Mouse (Mus musculus): ENCODE results near the gene Ttc24.

The Ttc24 gene

DNA sequence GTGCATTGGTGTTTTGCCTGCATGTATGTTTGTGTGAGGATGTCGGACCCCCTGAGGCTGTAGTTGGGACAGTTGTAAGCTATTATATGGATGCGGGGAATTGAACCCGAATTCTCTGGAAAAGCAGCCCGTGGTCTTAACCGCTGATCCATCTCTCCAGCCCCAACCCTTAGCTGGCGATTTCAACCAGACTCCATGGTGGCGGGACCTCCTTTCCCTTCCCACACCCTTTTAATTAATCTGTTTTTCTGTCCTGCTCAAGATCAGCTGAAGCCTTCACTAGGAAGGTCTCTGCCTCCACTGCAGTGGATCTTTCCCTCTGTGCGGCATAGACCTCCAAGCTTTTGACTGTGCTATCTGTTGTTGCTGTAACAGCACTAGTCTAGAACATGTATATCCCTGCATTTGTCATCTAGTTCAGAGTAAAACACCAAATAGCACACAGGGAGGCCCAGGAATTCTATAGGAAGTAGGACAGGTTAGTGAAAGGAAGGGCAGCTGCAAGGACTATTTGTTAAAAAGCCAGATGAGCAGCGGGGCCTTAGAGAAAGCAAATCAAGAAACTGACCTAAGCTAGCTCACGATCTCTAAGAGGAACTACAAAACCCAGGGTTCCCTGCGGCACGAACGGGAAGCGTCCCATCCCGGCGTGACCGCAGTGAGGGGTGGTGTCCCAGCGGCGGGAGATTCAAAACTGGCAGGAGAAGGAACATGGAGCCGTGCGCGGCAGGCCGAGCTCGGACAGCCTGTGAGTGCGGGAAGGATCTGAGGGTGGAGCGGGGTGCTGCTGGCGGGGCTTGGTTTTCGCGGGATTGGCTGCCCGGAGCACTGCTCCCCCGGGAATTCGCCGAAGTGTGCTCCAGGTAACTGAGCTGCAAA, 3.5 kb upstream of the Ttc24 start, which contains the start of gene Iqgap3:
Iqgap3 (plus strand) TSS at position 627 of the 879 bp plus-strand sequence.
- DNase-seq (ENCODE audit: low spot score in 2 of 2): peak; percentile 81 to 87

- DNase-seq (ENCODE audit: low spot score in 2 of 2): no peak
Measured at GRCm38 (mm10) chr3:88077441-88077840, 663 bp downstream of the Ttc24 start.

- no peak for DNase-seq (ENCODE audit: low spot score in 2 of 2)
Measured at GRCm38 (mm10) chr3:88074766-88075165, 3.3 kb downstream of the Ttc24 start.

GRCm38 (mm10) chr3:88074351-88074750, 3.8 kb downstream of the Ttc24 start:
- DNase-seq (ENCODE audit: low spot score in 2 of 2): no peak

DNA sequence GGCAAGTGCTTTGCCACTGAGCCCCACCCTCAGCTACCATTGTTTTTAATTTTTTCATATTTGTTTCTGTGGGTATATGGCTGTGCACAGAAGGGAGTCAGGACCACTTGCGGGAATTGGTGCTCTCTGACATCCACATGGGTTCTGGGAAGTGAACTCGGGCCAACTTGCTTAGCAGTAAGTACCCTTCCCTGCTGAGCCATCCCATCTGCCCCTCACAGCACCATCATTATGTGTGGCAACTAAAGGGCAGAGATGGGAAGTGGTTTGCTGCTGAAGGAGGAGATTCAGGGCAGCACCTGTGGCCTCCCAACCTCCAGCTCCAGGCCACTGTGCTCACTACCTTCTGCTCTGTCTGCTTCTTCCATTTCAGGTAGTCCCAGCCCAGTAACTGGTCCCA, 4.5 kb downstream of the Ttc24 start:
- DNase-seq (ENCODE audit: low spot score in 2 of 2): no peak

DNA sequence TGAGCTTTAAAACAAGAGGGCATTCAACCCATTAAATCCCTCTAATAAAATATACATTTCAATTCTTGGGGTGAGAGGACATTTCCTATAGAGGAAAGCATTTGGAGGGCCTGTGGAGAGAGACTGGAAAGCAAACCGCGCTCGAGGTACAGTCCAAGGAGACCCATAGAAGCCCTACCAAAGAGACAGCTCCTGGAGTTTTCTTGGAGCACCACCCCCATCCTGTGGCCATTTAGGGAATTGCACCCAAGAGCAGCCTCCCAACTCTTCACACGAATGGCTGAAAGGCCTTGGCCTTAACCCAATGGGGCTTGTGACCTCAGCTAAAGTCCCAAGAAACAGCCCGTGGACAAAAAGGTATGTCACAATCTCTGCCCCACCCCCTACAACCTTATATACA, 6.3 kb downstream of the Ttc24 start:
- peak; percentile 67 to 83 for DNase-seq (ENCODE audit: low spot score in 2 of 2)

GRCm38 (mm10) chr3:88068386-88068785, 9.7 kb downstream of the Ttc24 start:
- DNase-seq (ENCODE audit: low spot score in 2 of 2): no peak

GRCm38 (mm10) chr3:88057902-88058696, 20.0 kb downstream of the Ttc24 start, which contains the start of gene Naxe:
TSS of gene Naxe (minus strand) at chr3:88058495.
- peak; percentile 73 to 81 for DNase-seq (ENCODE audit: low spot score in 2 of 2)

GRCm38 (mm10) chr3:88057030-88057429, 21.1 kb downstream of the Ttc24 start:
- DNase-seq (ENCODE audit: low spot score in 2 of 2): no peak

- no peak for DNase-seq (ENCODE audit: low spot score in 2 of 2)
Measured at GRCm38 (mm10) chr3:88049532-88049931, 28.6 kb downstream of the Ttc24 start.

GRCm38 (mm10) chr3:88042661-88043421, 35.3 kb downstream of the Ttc24 start, which contains the start of gene Gpatch4:
TSS of gene Gpatch4 (plus strand) at chr3:88043108.
- peak; percentile 91 to 93 for DNase-seq (ENCODE audit: low spot score in 2 of 2)

GRCm38 (mm10) chr3:88035561-88036293, 42.4 kb downstream of the Ttc24 start:
- DNase-seq (ENCODE audit: low spot score in 2 of 2): no peak

GRCm38 (mm10) chr3:88033506-88033905, 44.6 kb downstream of the Ttc24 start:
- no peak for DNase-seq (ENCODE audit: low spot score in 2 of 2)

- DNase-seq (ENCODE audit: low spot score in 2 of 2): peak; percentile 33 to 47
Measured at GRCm38 (mm10) chr3:88030608-88031395, 47.3 kb downstream of the Ttc24 start.

GRCm38 (mm10) chr3:88027434-88028186, 50.5 kb downstream of the Ttc24 start, which contains the start of gene Hapln2:
TSS of gene Hapln2 (minus strand) at chr3:88027583.
- DNase-seq (ENCODE audit: low spot score in 2 of 2): no peak

DNA sequence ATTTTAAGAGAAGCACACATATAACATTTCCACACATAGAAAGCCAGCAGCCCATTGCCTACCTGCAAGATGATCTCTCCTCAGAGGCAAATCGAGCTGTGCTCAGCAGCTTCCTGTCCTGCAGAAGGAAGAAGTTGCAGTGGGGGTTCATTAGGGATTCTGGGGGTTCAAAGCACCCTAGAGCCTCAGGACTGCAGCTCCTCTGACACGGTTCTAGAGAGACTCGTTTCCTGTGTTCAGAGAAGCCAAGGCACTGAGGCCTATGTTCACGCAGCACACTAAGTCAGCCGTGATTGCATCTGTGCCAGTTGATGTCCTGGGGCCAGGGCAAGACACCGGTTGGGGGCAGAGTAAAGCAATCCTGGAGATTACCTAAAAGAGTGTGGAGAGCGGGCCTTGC, 51.3 kb downstream of the Ttc24 start:
- no peak for DNase-seq (ENCODE audit: low spot score in 2 of 2)

DNA sequence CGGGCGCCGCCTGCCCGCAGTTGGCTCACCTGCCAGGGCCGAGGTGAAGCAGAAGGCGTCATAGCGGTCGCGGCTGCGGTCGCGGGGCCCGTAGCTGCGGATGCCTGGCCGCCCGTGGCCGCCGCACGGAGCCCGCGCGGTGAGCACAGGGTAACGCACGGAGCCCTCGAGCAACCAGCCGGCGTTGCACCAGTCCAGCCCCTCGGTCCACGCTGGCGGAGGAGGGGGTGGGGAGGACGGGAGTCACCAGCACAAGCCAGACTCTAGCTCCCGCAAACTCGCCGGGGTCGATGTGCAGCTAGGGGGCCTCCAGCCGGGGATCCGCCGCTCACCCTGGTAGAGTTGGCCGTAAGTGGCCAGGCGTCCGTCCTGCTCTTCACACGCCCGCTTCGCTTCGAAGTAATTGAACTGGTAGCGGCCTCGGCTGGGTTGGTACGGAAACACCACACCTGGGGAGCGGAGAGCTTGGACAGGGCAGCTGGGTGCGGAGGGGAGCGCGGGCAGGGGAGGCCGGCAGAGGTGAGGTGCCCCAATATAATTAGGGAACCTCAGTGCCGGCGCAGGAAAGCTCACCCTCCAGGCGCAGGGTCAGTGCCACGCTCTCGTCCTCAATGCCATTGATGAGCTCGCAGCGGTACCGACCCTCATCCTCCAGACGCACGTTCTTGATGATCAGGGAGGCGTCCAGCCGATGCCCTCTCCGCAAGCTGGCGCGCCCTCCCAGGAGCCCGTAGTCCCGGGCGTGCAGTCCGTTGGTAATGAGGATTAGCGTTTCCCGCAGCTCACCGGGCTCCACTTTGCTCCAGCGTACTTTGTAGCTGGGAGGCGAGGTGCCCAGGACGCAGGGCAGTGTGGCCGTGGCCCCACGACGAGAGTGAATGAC, 54.7 kb downstream of the Ttc24 start:
- DNase-seq (ENCODE audit: low spot score in 2 of 2): no peak
